Comparison of ENCODE assay signal across 15 mouse cellular contexts in the genomic region with DNA sequence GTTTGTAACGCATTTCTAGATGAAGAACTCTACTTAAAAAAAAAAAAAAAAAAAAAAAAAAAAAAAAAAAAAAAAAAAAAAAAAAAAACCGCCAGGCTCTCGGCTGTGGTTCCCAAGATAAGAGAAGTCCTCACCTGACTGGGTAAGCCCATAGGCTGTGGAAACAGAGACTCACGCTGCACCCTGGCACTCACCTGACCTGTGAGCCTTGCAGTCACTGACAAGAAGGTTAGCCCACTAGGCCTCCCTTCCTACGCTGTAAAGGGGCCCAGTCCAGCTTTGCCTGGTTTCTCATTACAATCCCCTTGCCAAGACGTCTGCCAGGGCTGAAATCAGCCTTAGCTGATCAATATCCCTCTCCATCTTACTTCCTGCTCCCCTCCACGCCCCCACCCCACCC. TPM values are rescaled to one million over a fixed set of nuclear protein-coding genes. Genes with fewer than 3 reads are reported as not detected.
DNase-seq lines count a peak whose midpoint lies in the region; ATAC-seq lines count a peak whose summit lies in the region.
"Had no signal": no experiment of that assay in that cellular context is flagged by ENCODE, and none has a peak within 500 bp of the region (broad histone marks: within the 10 kb centered on the region; RNA-seq: fewer than 3 reads in every experiment).

No protein-coding gene starts in this region.

- H3K4me2 ChIP-seq in kidney, embryonic 15.5 days = no peak overlapping the region
- no peak overlapping the region for H3K4me2 ChIP-seq in stomach, embryonic 16.5 days (ENCODE audit: low read depth, low read length)
- H3K4me2 ChIP-seq: embryonic facial prominence, embryonic 12.5 days; liver, embryonic 15.5 days; midbrain, embryonic 12.5 days had no signal

- H3K9me3 ChIP-seq in kidney, embryonic 15.5 days (replicated peaks) = no peaks in the 10 kb centered on the region
- H3K9me3 ChIP-seq in limb, embryonic 10.5 days (replicated peaks) = no peaks in the 10 kb centered on the region
- H3K9me3 ChIP-seq in stomach, embryonic 16.5 days (replicated peaks; ENCODE audit: control insufficient read depth, low read length) = no peaks in the 10 kb centered on the region
- H3K9me3 ChIP-seq: embryonic facial prominence, embryonic 12.5 days; liver, embryonic 15.5 days; midbrain, embryonic 12.5 days had no signal

- WGBS in kidney, embryonic 15.5 days = 50% methylated on average over 7 of the region's 7 CpGs
- WGBS in limb, embryonic 10.5 days = 56% methylated on average over 7 of the region's 7 CpGs
- WGBS in stomach, embryonic 16.5 days = 46% methylated on average over 7 of the region's 7 CpGs

- peaks cover 21% of the 10 kb centered on the region for H3K4me1 ChIP-seq in kidney, embryonic 15.5 days
- peaks cover 21% of the 10 kb centered on the region for H3K4me1 ChIP-seq in limb, embryonic 10.5 days
- peaks cover 4% of the 10 kb centered on the region; the same call in 1 of the 2 replicates for H3K4me1 ChIP-seq in stomach, embryonic 16.5 days (ENCODE audit: control insufficient read depth, insufficient read depth, low read length)
- H3K4me1 ChIP-seq: embryonic facial prominence, embryonic 12.5 days had no signal

- 0 out of 2 replicates have a peak overlapping the region, but pooled peaks have one; percentile 30 for H3K27ac ChIP-seq in kidney, embryonic 15.5 days
- H3K27ac ChIP-seq in limb, embryonic 10.5 days = peak overlapping the region; percentile 58; the same call in 1 of the 2 replicates
- no peak overlapping the region for H3K27ac ChIP-seq in stomach, embryonic 16.5 days (ENCODE audit: low read length)
- H3K27ac ChIP-seq: embryonic facial prominence, embryonic 12.5 days; left cerebral cortex, adult 2 months; liver, embryonic 15.5 days had no signal

- DNase-seq in CD4-positive, CD25-positive, alpha-beta regulatory T cell, adult 2 months (ENCODE audit: low read depth, low spot score) = peak; percentile 21
- DNase-seq in kidney, postnatal 10 days = no peak
- no peak for DNase-seq in limb, embryonic 10.5 days (ENCODE audit: low spot score)
- no peak for DNase-seq in urinary bladder, postnatal 25 days (ENCODE audit: low spot score)
- DNase-seq in layer of hippocampus, adult 8-10 months (ENCODE audit: low spot score in 2 of 2) = no peak
- DNase-seq: cerebellum, adult 2 months; heart, adult 11 months; right cerebral cortex, postnatal 25 days had no signal

- H3K27me3 ChIP-seq in kidney, embryonic 15.5 days = no peaks in the 10 kb centered on the region
- H3K27me3 ChIP-seq in limb, embryonic 10.5 days (ENCODE audit: low read depth, poor library complexity, severe bottlenecking) = no peaks in the 10 kb centered on the region
- no peaks in the 10 kb centered on the region for H3K27me3 ChIP-seq in stomach, embryonic 16.5 days (ENCODE audit: control insufficient read depth, insufficient read depth, low read length)
- H3K27me3 ChIP-seq: embryonic facial prominence, embryonic 12.5 days; liver, embryonic 15.5 days; midbrain, embryonic 12.5 days had no signal

- no peak for ATAC-seq in CD4-positive, CD25-positive, alpha-beta regulatory T cell, adult 4 months
- ATAC-seq in kidney, embryonic 15.5 days (replicated peaks; ENCODE audit: low FRiP score) = 0 out of 2 replicates have a peak, but pooled peaks have one; percentile 54
- ATAC-seq in stomach, embryonic 16.5 days (ENCODE audit: insufficient read depth, low FRiP score) = peak; percentile 66; the same call in 1 of the 2 replicates

- no peak overlapping the region for H3K9ac ChIP-seq in kidney, embryonic 15.5 days
- no peak overlapping the region for H3K9ac ChIP-seq in stomach, embryonic 16.5 days (ENCODE audit: low read length)
- H3K9ac ChIP-seq: embryonic facial prominence, embryonic 12.5 days; liver, embryonic 15.5 days; midbrain, embryonic 12.5 days had no signal

- H3K36me3 ChIP-seq in kidney, embryonic 15.5 days = no peaks in the 10 kb centered on the region
- H3K36me3 ChIP-seq in limb, embryonic 10.5 days = peaks cover 2% of the 10 kb centered on the region; the same call in 1 of the 2 replicates
- no peaks in the 10 kb centered on the region for H3K36me3 ChIP-seq in stomach, embryonic 16.5 days (ENCODE audit: control insufficient read depth, insufficient read depth, low read length)
- H3K36me3 ChIP-seq: embryonic facial prominence, embryonic 12.5 days; liver, embryonic 15.5 days; midbrain, embryonic 12.5 days had no signal

- H3K4me3 ChIP-seq in kidney, embryonic 15.5 days (replicated peaks) = no peak overlapping the region
- H3K4me3 ChIP-seq in limb, embryonic 10.5 days = no peak overlapping the region
- H3K4me3 ChIP-seq in stomach, embryonic 16.5 days (replicated peaks; ENCODE audit: low read length) = no peak overlapping the region
- H3K4me3 ChIP-seq: embryonic facial prominence, embryonic 12.5 days; left cerebral cortex, adult 2 months; liver, embryonic 15.5 days; midbrain, embryonic 12.5 days had no signal

RNA-seq across cellular contexts. Expression of gene Tshz2, which starts 46.5 kb away (rescaled TPM):
- polyA plus RNA-seq in CD4-positive, CD25-positive, alpha-beta regulatory T cell, adult 4 months (2017; shearing (Covaris generic)) = under 1 TPM in 1 of 2 experiments, not detected in 1; 0.83 TPM
- 14.5 and 17.8 TPM in 2 replicates for polyA plus RNA-seq in kidney, embryonic 15.5 days (2015; fragmentation: Nextera tagmentation; extraction: Ambion mirVana)
- 7.6 and 8.0 TPM in 2 replicates for polyA plus RNA-seq in limb, embryonic 10.5 days (2016; fragmentation: Nextera tagmentation; extraction: Ambion mirVana)
- 11.2 and 13.5 TPM in 2 replicates for polyA plus RNA-seq in stomach, embryonic 16.5 days (2015; fragmentation: Nextera tagmentation; extraction: Ambion mirVana)
- total RNA-seq in layer of hippocampus, adult 8-10 months (2022) = 10 to 100 TPM; 64.2 to 79.4 (median 74.0) TPM
